Mouse (Mus musculus) cortical plate, adult 2 months (tissue): ENCODE measurements around the gene Hsd17b13.
"Not testable (repeated sequence)": the region's sequence is repeated elsewhere in the genome, so short reads cannot be mapped to it uniquely, and the experiment has no call there.

Experiments
- CTCF ChIP-seq: fragments of 200-500 bp; IDR thresholded peaks from 2 replicates; pipeline ENCODE4 v1.5.1; 2011; ENCODE audit warnings: mild to moderate bottlenecking, control low read depth, low read length; ENCODE audit not compliant: insufficient read depth; ENCODE audit errors: extremely low read depth
- POLR2A ChIP-seq: fragments of 200-500 bp; IDR thresholded peaks from 2 replicates; pipeline ENCODE4 v1.6.1; 2011; ENCODE audit warnings: mild to moderate bottlenecking, low read length, control low read depth; ENCODE audit not compliant: insufficient read depth; ENCODE audit errors: extremely low read depth

DNA sequence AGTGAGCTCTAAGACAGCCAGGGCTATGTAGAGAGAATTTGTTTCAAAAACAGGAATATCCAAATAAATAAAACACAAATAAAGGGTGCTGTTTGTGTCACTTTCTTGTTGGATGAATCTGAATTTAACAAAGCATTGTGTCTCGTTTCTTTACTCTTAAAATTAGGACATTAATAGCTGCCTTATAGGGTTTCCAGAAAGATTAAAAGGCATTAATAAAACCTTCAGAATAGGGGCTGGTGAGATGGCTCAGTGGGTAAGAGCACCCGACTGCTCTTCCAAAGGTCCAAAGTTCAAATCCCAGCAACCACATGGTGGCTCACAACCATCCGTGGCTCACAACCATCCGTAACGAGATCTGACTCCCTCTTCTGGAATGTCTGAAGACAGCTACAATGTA is 47.0 kb upstream of the Hsd17b13 start:
- TF ChIP-seq CTCF, POLR2A: not testable (repeated sequence)
